Mouse (Mus musculus): ENCODE results near the gene Ccdc86. TPM values are rescaled to one million over a fixed set of nuclear protein-coding genes. Genes with fewer than 3 reads are reported as not detected.

The Ccdc86 gene
- polyA plus RNA-seq, 1 experiment, result 31.3 TPM

DNA sequence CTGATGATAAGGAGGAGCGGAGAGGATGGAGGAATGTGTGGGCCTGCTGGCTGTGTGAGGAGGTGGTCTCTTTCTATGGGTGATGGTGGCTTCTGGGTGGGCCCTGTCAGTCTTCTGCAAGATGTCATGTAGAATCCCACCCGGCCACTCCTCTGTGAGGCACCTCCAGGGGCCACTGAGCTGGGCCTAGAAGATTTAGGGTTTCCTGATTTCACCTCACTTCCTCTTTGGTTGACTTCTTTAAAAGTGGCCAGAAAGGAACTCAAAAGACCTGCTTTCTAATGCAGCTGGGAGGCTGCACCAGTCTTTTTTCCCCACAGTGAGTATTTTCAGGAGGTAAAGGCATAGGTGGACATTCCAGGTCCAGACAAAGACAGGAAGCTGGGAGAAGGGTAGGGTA, 18.4 kb downstream of the Ccdc86 start:
- TF ChIP-seq USF1 (IDR thresholded peaks at IDR 0.05; ENCODE audit: low read depth) (no peak), FOSL1 (IDR thresholded peaks at IDR 0.05; ENCODE audit: insufficient read depth, low read length, poor library complexity, severe bottlenecking) (no peak), MYOD1 (IDR thresholded peaks at IDR 0.05; ENCODE audit: control insufficient read depth, insufficient read length, low read depth) (no peak), MYOG (IDR thresholded peaks at IDR 0.05; ENCODE audit: control insufficient read depth, extremely low read depth, insufficient read length) (no peak), CTCF (IDR thresholded peaks at IDR 0.05; ENCODE audit: control insufficient read depth, insufficient read depth, insufficient read length) (no peak), MAX (IDR thresholded peaks at IDR 0.05) (no peak), CEBPB (IDR thresholded peaks at IDR 0.05; ENCODE audit: low read depth) (no peak)
- no peak overlapping the region for H3ac ChIP-seq (ENCODE audit: control insufficient read depth, insufficient read length, low read depth)

DNA sequence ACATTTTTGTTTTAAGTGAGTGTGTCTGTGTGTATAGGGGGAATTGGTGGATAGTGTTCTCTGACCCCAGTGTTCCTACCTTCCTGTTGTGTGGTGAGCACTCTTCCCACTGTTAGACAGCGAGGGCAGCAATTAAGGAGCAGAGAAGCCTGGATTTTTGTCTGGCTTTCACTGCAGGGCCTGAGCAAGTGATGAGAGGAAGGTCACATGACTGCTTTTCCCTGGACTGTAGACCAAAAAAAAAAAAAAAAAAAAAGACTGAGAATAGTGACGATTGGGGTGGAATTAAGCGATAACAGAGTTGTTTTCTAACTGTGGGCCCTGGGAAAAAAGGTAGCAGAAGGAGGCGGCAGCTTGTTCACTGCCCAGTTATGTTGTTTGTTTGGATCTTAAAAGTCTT, 22.4 kb downstream of the Ccdc86 start:
- H3K4me3 ChIP-seq (ENCODE audit: insufficient read depth, poor library complexity, severe bottlenecking), result no peak overlapping the region
- H3K27me3 ChIP-seq (ENCODE audit: control insufficient read depth, insufficient read depth, insufficient read length), result no peaks in the 10 kb centered on the region
- no peaks in the 10 kb centered on the region for H3K36me3 ChIP-seq (ENCODE audit: control insufficient read depth, insufficient read depth)
- no peaks in the 10 kb centered on the region for H3K79me3 ChIP-seq (ENCODE audit: low read depth)
- H3K79me2 ChIP-seq (ENCODE audit: control insufficient read depth, insufficient read depth), result no peaks in the 10 kb centered on the region
- TF ChIP-seq CTCF (IDR thresholded peaks at IDR 0.05; ENCODE audit: control insufficient read depth, insufficient read depth, insufficient read length), result no peak
- peak; percentile 76 for TF ChIP-seq USF1 (IDR thresholded peaks at IDR 0.05; ENCODE audit: low read depth)
- H3ac ChIP-seq (ENCODE audit: control insufficient read depth, insufficient read length, low read depth), result no peak overlapping the region

More for the DNA sequence above, 18.4 kb downstream of the Ccdc86 start:
- Histone ChIP-seq H3K36me3 (ENCODE audit: control insufficient read depth, insufficient read depth) (no peaks in the 10 kb centered on the region), H3K27me3 (ENCODE audit: control insufficient read depth, insufficient read depth, insufficient read length) (no peaks in the 10 kb centered on the region), H3K4me3 (ENCODE audit: insufficient read depth, poor library complexity, severe bottlenecking) (no peak overlapping the region), H3K79me2 (ENCODE audit: control insufficient read depth, insufficient read depth) (no peaks in the 10 kb centered on the region), H3K79me3 (ENCODE audit: low read depth) (no peaks in the 10 kb centered on the region)

DNA sequence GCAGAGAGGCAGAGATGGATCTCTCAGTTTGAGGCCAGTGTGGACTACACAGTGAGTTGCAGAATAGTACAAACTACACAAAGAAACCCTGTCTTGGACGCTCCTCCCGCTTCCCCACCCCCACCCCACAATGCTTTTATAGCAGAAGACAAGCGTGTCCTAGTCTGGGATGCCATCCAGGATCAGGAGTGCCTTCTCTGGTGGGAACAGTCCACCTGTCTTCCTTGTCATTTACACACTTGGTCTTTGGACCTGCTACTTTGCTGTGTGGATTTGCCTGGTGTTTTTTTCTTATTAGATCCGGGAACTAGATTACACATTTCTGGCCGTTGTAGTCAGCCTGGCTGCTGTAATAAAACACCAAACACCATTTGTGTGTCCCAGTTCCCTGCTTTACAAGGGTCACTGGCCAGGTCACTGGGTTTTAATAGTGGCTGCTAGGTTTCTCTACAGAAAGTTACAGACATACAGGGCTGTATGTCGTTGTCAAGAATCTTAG, 22.9 kb downstream of the Ccdc86 start:
- no peaks in the 10 kb centered on the region for H3K79me3 ChIP-seq (ENCODE audit: low read depth)
- no peak overlapping the region for H3K4me3 ChIP-seq (ENCODE audit: insufficient read depth, poor library complexity, severe bottlenecking)
- H3K36me3 ChIP-seq (ENCODE audit: control insufficient read depth, insufficient read depth), result no peaks in the 10 kb centered on the region
- no peaks in the 10 kb centered on the region for H3K27me3 ChIP-seq (ENCODE audit: control insufficient read depth, insufficient read depth, insufficient read length)
- H3K79me2 ChIP-seq (ENCODE audit: control insufficient read depth, insufficient read depth), result no peaks in the 10 kb centered on the region
- TF ChIP-seq CEBPB (IDR thresholded peaks at IDR 0.05; ENCODE audit: low read depth) (no peak), FOSL1 (IDR thresholded peaks at IDR 0.05; ENCODE audit: insufficient read depth, low read length, poor library complexity, severe bottlenecking) (no peak), MYOD1 (IDR thresholded peaks at IDR 0.05; ENCODE audit: control insufficient read depth, insufficient read length, low read depth) (no peak), USF1 (IDR thresholded peaks at IDR 0.05; ENCODE audit: low read depth) (no peak), CTCF (IDR thresholded peaks at IDR 0.05; ENCODE audit: control insufficient read depth, insufficient read depth, insufficient read length) (no peak), MYOG (IDR thresholded peaks at IDR 0.05; ENCODE audit: control insufficient read depth, extremely low read depth, insufficient read length) (no peak), MAX (IDR thresholded peaks at IDR 0.05) (no peak)
- H3ac ChIP-seq (ENCODE audit: control insufficient read depth, insufficient read length, low read depth), result no peak overlapping the region

DNA sequence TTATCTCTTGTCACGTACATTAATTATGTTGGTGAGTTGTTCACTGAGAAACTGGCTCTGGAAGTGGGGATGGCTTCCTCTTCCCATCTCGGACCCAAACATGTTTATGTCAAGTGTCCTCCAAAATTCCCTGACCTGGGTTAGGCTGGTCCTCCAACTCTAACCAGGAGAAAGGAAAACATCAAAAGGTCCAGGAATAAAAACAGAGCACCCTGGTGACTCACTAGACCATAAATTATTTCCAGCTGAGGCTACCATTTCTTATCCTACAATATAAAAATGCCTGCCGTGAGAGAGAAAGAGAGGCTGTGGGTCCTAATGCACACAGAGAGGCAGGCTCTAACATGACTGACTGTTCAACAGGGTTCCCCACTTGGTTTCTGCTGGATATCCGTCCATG, 24.8 kb downstream of the Ccdc86 start:
- Histone ChIP-seq H3K27me3 (ENCODE audit: control insufficient read depth, insufficient read depth, insufficient read length) (no peaks in the 10 kb centered on the region), H3K79me2 (ENCODE audit: control insufficient read depth, insufficient read depth) (no peaks in the 10 kb centered on the region), H3K4me3 (ENCODE audit: insufficient read depth, poor library complexity, severe bottlenecking) (no peak overlapping the region), H3ac (ENCODE audit: control insufficient read depth, insufficient read length, low read depth) (no peak overlapping the region), H3K79me3 (ENCODE audit: low read depth) (no peaks in the 10 kb centered on the region), H3K36me3 (ENCODE audit: control insufficient read depth, insufficient read depth) (no peaks in the 10 kb centered on the region)
- TF ChIP-seq CEBPB (IDR thresholded peaks at IDR 0.05; ENCODE audit: low read depth) (no peak), MAX (IDR thresholded peaks at IDR 0.05) (no peak)

DNA sequence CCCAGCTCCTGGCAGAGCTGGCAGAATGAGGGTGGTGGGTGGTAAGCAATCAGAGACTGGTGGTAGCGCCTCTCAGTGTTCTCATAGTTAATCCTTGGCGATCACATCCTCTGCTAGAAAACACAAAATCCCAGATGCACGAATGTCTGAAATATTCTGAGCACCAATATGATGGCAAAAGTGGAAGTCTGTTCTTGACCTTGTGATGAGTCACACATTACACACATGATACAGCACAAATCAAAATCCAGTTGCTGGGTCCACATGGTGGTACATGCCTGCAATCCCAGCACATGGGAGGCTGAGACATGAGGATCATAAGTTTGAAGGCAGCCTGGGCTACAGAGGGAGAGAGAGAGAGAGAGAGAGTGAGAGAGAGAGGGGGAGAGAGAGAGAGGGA, 28.0 kb downstream of the Ccdc86 start:
- H3K27me3 ChIP-seq (ENCODE audit: control insufficient read depth, insufficient read depth, insufficient read length), result peaks cover 21% of the 10 kb centered on the region
- no peaks in the 10 kb centered on the region for H3K79me2 ChIP-seq (ENCODE audit: control insufficient read depth, insufficient read depth)
- TF ChIP-seq CTCF (IDR thresholded peaks at IDR 0.05; ENCODE audit: control insufficient read depth, insufficient read depth, insufficient read length), result no peak
- no peak for TF ChIP-seq MYOG (IDR thresholded peaks at IDR 0.05; ENCODE audit: control insufficient read depth, extremely low read depth, insufficient read length)
- no peak for TF ChIP-seq FOSL1 (IDR thresholded peaks at IDR 0.05; ENCODE audit: insufficient read depth, low read length, poor library complexity, severe bottlenecking)
- no peak overlapping the region for H3ac ChIP-seq (ENCODE audit: control insufficient read depth, insufficient read length, low read depth)
- H3K4me3 ChIP-seq (ENCODE audit: insufficient read depth, poor library complexity, severe bottlenecking), result no peak overlapping the region
- no peaks in the 10 kb centered on the region for H3K36me3 ChIP-seq (ENCODE audit: control insufficient read depth, insufficient read depth)
- H3K79me3 ChIP-seq (ENCODE audit: low read depth), result no peaks in the 10 kb centered on the region

DNA sequence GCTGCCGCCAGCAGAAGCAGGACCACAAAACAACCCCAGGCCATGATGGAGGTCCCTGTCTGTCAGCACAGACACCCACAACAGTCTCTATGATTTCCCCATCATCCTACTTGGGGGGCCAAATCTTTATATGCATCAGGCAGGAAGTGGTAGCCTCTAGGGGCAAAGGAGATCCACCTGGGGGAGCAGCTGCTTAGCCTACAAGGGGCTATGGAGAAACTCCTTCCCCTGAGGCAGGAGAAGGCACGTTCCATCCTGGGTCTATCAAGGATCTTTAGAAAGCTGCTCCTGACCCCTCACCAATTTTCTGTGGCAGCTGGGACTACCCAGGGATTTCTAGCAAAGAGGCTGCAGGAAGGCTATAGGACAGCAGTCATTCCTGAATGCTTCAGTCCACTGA, 28.5 kb downstream of the Ccdc86 start, which contains the start of gene Zp1:
TSS of gene Zp1 (minus strand) at position 101 of the 400 bp plus-strand sequence.
- H3K36me3 ChIP-seq (ENCODE audit: control insufficient read depth, insufficient read depth), result no peaks in the 10 kb centered on the region
- no peaks in the 10 kb centered on the region for H3K79me2 ChIP-seq (ENCODE audit: control insufficient read depth, insufficient read depth)
- peaks cover 25% of the 10 kb centered on the region for H3K27me3 ChIP-seq (ENCODE audit: control insufficient read depth, insufficient read depth, insufficient read length)
- TF ChIP-seq CTCF (IDR thresholded peaks at IDR 0.05; ENCODE audit: control insufficient read depth, insufficient read depth, insufficient read length), result no peak
- no peak for TF ChIP-seq FOSL1 (IDR thresholded peaks at IDR 0.05; ENCODE audit: insufficient read depth, low read length, poor library complexity, severe bottlenecking)
- no peak for TF ChIP-seq MYOD1 (IDR thresholded peaks at IDR 0.05; ENCODE audit: control insufficient read depth, insufficient read length, low read depth)
- no peak for TF ChIP-seq USF1 (IDR thresholded peaks at IDR 0.05; ENCODE audit: low read depth)
- no peak for TF ChIP-seq MYOG (IDR thresholded peaks at IDR 0.05; ENCODE audit: control insufficient read depth, extremely low read depth, insufficient read length)
- no peak for TF ChIP-seq MAX (IDR thresholded peaks at IDR 0.05)
- no peak for TF ChIP-seq CEBPB (IDR thresholded peaks at IDR 0.05; ENCODE audit: low read depth)
- H3ac ChIP-seq (ENCODE audit: control insufficient read depth, insufficient read length, low read depth), result no peak within 1 kb of the TSS
- H3K79me3 ChIP-seq (ENCODE audit: low read depth), result no peaks in the 10 kb centered on the region
- no peak within 1 kb of the TSS for H3K4me3 ChIP-seq (ENCODE audit: insufficient read depth, poor library complexity, severe bottlenecking)

Data from C2C12 (cell line).